Mouse (Mus musculus) adrenal gland, postnatal 36 days (tissue): ENCODE measurements at regions not wholly inside any gene's neighbourhood (a gene's known extent, or its start where the extent isn't known, plus 50 kb on each side); places are given as distances from the start of the nearest gene placed in this dataset.
A peak's percentile ranks its signal among the peaks of the same experiment; 100 is the strongest.

Source experiments
- DNase-seq, 2 experiments: peaks; one replicate each; pipeline ENCODE4 v3.0.0; 2021; ENCODE audit warnings: mixed read lengths in 1 of 2

DNA sequence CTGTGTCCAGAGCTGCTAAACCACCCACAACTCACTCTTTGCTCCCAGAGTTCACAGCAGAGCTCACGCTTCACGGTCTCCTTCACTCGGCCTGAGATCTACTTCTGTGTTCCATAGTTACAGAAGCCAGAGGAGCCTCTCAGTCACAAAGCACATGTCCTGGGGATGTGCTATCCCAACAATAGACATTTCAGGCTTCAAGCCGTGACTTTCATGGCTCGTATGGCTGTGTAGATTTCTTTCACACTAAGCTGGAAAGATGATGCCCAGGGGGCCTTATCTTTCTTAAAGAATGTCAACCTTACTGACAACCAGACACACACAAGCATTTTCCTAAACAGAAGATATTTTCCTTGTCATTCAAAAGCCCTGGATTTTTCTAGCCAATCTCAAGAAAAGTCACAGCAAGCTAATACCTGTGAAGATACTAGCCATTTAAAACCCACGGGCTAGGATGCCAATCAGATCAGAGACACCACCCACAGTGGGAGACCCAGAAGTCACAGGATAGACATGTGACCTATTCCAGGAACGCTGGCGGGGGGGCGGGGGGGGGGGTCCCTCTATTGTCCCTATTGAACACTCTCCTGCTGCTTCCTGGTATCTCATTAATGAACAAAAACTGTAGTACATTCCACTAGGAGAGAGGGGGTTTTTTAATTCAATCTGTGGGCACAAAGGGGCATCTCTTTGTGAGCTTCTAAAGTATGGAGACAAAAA is 98.8 kb upstream of the Mapk10 start:
- no peak for DNase-seq

DNA sequence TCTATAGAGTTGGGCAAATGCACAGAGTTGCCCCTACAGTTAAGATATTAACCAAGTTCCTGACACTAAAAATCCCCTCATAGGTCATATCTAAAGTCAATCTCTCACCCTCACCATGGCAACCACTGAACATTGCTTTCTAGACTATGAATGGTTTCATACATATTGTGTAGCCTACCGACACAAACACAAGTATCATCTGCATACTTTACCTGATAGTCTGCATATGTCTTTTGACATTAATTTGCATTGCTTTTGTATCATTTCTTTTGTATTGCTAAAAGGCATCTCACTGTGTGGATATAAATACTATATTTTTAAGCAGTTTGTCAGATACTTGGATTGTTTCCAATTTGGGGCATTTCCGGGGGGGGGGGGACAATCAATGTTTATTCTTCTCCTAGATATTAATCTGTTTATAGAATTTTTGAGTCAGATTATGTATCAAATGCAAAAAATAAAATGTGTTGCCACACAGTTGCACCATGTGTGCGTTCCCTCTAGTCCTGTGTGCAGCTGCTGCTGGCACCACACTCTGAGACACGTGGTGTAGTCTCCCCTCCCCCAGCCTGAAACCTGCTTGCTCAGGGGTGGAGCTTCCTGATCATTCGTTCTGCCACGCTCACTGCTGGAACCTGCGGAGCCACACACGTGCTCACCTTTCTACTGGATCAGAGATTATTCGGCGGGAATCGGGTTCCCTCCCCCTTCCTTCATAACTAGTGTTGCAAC is 94.7 kb upstream of the Mapk10 start:
- no peak for DNase-seq

DNA sequence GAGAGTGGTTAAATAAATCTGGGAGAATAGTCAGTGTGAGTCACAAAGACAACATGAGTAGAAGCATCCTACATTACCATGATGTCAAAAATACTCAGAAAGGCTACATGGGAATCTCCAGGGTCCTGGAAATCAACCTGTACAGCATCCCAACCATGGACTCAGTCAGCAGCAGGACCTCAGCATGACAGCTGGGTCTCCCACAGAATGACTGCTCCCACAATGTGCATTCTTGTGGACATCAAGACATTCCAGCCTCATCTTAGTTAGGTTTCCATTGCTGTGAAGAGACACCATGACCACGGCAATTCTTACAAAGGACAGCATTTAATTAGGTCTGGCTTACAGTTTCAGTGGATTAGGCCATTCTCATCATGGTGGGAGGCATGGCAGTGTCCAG is 93.8 kb upstream of the Mapk10 start:
- no peak for DNase-seq

DNA sequence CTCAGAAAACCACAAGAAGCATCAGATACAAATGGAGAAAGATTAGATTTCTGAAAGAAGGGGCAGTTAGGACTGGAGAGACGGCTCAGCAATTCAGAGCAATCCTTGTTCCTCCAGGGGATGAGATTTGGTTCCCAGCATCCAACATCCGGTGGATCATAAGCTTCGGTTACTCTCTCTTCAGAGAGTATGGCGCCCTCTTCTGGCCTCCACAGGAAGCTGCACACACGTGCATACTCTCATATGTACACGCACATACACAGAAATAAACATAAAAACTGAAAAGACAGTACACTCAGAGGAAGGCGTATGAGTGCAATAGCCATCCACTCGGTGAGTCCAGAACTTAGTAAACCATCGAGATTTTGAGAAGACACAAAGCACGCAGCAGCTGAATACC is 91.6 kb upstream of the Mapk10 start:
- no peak for DNase-seq

DNA sequence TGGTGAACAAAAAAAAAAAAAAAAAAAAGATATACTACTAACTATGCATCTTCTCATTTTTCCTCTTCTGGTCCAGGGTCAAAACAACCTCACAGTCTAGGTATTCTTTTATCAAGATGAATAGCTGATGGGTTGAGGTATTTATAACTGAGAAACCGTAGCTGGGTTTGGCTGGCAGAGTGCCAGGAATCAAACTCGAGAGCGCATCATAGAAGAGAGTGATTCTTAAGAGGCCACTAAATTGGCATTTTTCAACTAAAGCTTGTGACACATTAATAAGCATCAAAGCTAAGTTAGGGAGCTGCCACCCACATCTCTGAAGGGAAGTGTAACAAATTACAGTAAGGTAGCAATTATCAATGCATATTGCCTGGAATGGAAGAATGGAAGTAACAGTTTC is 90.2 kb upstream of the Mapk10 start:
- peak; percentile 10 to 20 for DNase-seq

DNA sequence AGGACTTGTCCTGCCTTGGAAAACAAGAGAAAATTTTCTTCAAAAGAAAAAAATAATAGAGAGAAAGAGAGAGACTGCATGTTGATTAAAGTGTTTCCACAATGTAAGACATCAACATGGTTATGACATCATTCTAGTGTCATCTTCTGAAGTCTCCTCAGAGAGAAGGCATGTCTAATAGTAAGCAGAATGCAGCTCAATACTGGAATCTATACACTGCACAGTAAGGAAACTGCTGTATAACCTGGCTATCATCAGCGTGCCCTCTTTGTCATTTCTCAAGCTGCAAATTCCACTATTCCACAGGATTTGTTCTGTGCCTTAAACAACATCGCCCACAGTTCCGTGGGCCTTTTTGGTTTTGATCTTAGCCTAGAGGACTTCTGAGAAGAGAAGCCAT is 82.8 kb upstream of the Mapk10 start:
- DNase-seq = no peak

DNA sequence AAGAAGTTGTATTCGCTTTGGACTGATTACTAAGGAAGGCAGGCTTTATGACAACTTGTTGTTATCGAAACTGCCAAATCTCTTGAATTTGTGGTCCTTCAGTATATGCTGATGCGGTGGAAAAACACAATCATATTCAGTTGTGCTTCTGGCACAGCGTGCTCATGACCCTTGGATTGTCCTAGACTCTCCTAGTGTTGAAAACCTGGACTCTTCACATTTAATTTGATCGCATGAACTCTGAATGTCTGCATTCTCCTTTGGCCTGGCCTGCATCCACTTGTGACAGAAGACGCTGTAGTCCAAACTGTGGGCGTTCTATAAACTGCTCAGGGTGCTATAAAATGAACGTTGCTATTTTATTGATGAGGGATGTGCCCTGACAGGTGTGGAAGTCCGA is 80.6 kb upstream of the Mapk10 start:
- DNase-seq = no peak

DNA sequence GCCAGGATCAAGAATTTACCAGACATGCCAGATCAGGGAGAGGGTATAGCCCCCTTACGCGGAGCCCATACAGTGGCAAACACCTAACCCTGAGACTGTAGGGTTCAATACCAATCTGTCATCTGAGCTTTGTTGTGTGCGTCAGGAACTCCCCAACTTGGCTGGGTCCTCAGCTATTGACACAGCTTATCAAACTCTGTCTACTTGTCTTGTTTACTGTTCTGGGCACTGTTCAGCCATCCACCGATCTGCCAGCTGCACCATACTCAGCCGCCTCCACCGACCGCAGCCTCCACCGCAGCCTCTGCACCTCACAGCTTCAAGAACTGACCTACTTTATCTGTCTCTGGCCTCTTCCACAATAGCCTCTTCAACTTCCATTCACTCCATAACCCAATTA is 80.1 kb upstream of the Mapk10 start:
- no peak for DNase-seq

DNA sequence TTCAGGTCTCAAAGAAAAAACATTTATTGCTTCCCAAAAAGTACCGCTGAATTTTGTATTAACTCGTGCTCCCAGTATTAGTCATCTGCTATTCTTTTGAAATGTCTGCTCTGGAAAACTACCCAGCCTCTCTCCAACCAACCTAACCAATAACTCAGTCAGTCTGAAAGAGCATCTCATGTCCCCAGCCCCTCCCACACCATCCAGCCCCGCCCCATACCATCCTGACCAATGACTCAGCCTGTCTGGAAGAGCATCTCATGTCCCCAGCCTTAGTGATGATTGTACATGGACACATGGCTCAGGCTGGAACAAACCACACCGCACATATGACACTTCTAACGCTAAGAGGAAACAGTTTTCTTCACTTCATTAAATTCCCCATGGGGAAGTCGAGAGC is 58.1 kb upstream of the Mapk10 start:
- peak; percentile 7 to 15 for DNase-seq

DNA sequence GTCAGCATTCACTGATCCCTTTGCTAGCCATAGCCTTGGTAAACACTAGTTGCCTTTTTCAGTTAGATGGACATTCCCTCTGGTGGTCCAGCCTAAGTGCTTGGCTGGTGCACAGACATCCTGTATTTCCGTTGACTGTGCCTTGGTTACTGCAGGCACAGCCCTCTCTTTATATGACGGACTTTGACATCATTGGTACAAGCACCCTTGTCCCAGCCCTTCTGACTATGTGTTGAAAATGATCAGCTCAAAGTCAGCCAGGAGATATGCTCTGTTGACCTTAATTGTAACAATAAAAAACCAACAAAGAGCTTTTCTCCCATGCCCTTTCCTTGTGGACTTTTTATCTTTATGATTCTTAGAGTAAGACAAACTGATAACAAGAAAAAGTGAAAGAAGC is 53.8 kb upstream of the Mapk10 start:
- DNase-seq = no peak

DNA sequence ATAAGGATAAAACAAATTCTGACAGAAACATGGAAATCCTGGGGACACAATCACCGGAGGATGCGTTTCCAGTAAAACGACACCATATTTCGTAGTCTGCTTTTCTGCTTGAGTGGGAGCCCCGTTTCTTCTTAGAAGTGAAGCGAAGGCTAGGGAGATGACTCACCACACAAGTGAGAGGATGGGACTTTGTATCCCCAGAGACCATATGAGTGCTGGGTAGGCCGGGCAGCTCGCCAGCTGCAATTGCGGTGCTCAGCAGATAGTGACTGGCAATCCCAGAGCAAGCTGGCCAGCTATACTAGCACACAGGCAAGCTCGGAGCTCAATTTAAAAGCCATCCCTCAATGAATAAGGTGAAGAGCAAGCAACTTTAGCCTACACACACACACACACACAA is 50.3 kb upstream of the Mapk10 start:
- DNase-seq = peak in 1 of 2 experiments; percentile 5
